Mouse (Mus musculus): ENCODE results near the gene Susd6. TPM values are rescaled to one million over a fixed set of nuclear protein-coding genes. Genes with fewer than 3 reads are reported as not detected.

The Susd6 gene
- polyA plus RNA-seq, 1 experiment from 2014 or later: 17.7 TPM

DNA sequence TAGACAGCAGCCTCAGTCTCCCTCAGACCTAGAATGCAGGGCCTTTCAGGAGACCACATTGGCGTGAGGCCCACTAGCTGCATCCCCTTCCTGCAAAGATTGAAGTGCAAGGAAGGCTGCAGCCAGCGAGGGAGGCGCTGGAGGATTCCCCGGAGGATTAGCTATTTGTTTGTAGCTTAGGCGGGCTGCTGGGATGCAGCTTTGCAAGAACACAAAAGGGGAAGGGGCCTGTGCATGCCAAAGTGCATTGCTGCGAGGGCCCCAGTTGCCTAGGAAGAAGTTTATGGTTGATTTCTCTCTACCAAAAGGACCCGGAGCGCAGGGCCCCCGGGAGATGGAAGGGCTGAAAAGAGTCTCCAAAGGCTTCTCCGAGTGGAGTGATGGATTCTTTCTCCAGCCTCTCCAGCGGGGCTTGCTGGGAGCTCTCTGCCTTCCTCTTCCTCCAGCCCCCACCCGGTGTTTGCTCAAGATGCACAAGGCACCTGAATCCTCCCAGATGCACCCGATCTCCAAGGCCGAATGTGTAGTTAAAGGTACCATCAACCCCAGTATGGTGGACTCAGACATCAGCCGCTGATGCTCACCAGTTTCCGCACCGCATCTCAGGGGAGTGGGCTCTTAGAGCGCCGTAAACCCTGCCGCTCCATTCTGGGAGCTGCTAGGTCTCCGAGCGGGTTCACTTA, 30.5 kb upstream of the Susd6 start:
- peak; percentile 73 for ATAC-seq (ENCODE audit: low FRiP score)
- H3K9me3 ChIP-seq (ENCODE audit: control insufficient read depth, low read length): peaks cover 25% of the 10 kb centered on the region
- 2% methylated on average over 22 of the region's 22 CpGs for WGBS

DNA sequence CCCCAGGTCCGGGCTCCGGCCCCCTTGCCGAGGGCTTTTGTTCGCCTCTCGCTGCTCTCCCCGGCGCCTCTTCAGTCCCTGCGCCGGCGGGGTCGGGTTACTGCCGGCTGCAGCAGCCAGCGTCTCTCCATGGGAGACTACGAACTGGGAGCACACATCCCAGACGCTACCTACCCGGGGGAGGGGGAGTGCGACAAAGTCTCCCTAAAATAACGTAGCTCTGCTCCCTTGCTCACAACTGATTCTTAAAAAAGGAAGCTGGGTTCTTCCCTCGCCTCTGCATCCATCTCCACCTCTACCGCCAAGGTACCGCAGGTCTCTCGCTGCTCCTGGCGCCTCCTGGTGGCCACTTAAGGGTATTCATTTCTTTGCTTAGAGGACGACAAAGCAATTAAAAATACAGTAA, 29.9 kb upstream of the Susd6 start, which contains the start of gene Ccdc177:
Gene Ccdc177 (minus strand): TSS at position 292 of the 406 bp plus-strand sequence.
- Histone ChIP-seq H3K4me2 (replicated peaks; ENCODE audit: low read depth, low read length) (peak within 1 kb of the TSS; percentile 80), H3K4me1 (replicated peaks; ENCODE audit: control insufficient read depth, insufficient read depth, low read length) (peaks cover 12% of the 10 kb centered on the region), H3K4me3 (ENCODE audit: low read depth, low read length) (peak within 1 kb of the TSS; percentile 68), H3K9me3 (ENCODE audit: control insufficient read depth, low read length) (peaks cover 24% of the 10 kb centered on the region), H3K27me3 (ENCODE audit: control insufficient read depth, insufficient read depth, low read length) (peaks cover 18% of the 10 kb centered on the region), H3K9ac (ENCODE audit: low read depth, low read length) (peak within 1 kb of the TSS; percentile 97), H3K27ac (ENCODE audit: low read depth, low read length) (peak within 1 kb of the TSS; percentile 98), H3K36me3 (ENCODE audit: control insufficient read depth, insufficient read depth, low read length) (peaks cover 34% of the 10 kb centered on the region)
- DNase-seq (ENCODE audit: low spot score): peak; percentile 93
- under 1% methylated on average over 24 of the region's 24 CpGs for WGBS
- peak; percentile 69 for ATAC-seq (ENCODE audit: low FRiP score)

More for the DNA sequence above, 30.5 kb upstream of the Susd6 start:
- H3K4me2 ChIP-seq (replicated peaks; ENCODE audit: low read depth, low read length): peak overlapping the region; percentile 80
- peak overlapping the region; percentile 97 for H3K9ac ChIP-seq (ENCODE audit: low read depth, low read length)
- H3K4me3 ChIP-seq (ENCODE audit: low read depth, low read length): peak overlapping the region; percentile 68
- peaks cover 38% of the 10 kb centered on the region for H3K36me3 ChIP-seq (ENCODE audit: control insufficient read depth, insufficient read depth, low read length)
- DNase-seq (ENCODE audit: low spot score): peak; percentile 85
- peaks cover 12% of the 10 kb centered on the region for H3K4me1 ChIP-seq (replicated peaks; ENCODE audit: control insufficient read depth, insufficient read depth, low read length)
- peak overlapping the region; percentile 98 for H3K27ac ChIP-seq (ENCODE audit: low read depth, low read length)
- peaks cover 18% of the 10 kb centered on the region for H3K27me3 ChIP-seq (ENCODE audit: control insufficient read depth, insufficient read depth, low read length)

DNA sequence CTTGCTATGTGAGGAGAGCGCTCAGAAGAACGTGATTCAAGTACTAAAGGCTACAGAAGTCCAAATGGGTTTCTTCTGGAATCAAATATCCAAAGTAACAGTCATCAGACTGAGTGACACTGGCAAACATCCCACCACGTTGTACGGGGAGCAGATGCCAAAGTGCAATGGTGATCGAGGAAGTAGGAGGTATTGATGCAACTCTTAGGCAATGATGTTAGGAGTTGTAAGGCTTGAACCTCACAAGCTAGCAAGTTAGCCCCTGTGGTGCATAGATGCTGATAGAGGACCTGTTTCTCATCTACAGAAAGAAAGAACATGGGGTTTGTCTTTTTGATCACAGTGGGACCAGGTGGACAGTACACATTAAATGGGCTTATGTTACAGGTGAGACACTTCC, 27.3 kb upstream of the Susd6 start:
- Histone ChIP-seq H3K9ac (ENCODE audit: low read depth, low read length) (no peak overlapping the region), H3K27me3 (ENCODE audit: control insufficient read depth, insufficient read depth, low read length) (peaks cover 7% of the 10 kb centered on the region), H3K4me3 (ENCODE audit: low read depth, low read length) (no peak overlapping the region), H3K9me3 (ENCODE audit: control insufficient read depth, low read length) (0 out of 2 replicates have a peak, but pooled peaks cover 4% of the 10 kb centered on the region), H3K4me2 (replicated peaks; ENCODE audit: low read depth, low read length) (no peak overlapping the region), H3K4me1 (replicated peaks; ENCODE audit: control insufficient read depth, insufficient read depth, low read length) (peaks cover 11% of the 10 kb centered on the region), H3K36me3 (ENCODE audit: control insufficient read depth, insufficient read depth, low read length) (peaks cover 8% of the 10 kb centered on the region), H3K27ac (ENCODE audit: low read depth, low read length) (no peak overlapping the region)
- 92% methylated on average over 5 of the region's 5 CpGs for WGBS
- no peak for DNase-seq (ENCODE audit: low spot score)
- ATAC-seq (ENCODE audit: low FRiP score): no peak

DNA sequence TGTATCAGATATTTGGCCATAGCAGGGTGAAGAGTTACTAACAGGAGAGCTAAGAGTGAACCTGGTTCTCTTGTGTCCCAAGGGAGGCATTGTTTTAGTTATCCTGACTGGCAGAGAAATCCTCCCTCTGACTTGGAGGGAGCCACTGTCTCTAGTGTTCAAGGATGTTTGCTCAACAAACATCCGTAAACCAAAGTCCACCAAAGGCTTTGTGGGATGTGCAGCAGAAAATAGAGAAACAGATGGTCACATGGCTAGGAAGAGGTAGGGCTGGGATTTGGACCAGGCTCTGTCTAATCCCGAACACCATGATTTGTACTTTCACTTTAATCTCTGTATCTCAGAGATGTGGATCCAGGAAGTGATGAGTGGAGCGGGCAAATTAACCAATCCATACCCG, 26.2 kb upstream of the Susd6 start:
- H3K27ac ChIP-seq (ENCODE audit: low read depth, low read length): no peak overlapping the region
- no peak overlapping the region for H3K9ac ChIP-seq (ENCODE audit: low read depth, low read length)
- H3K36me3 ChIP-seq (ENCODE audit: control insufficient read depth, insufficient read depth, low read length): no peaks in the 10 kb centered on the region
- no peaks in the 10 kb centered on the region for H3K9me3 ChIP-seq (ENCODE audit: control insufficient read depth, low read length)
- DNase-seq (ENCODE audit: low spot score) (no peak), ATAC-seq (ENCODE audit: low FRiP score) (no peak)
- H3K4me3 ChIP-seq (ENCODE audit: low read depth, low read length): no peak overlapping the region
- peaks cover 3% of the 10 kb centered on the region for H3K4me1 ChIP-seq (replicated peaks; ENCODE audit: control insufficient read depth, insufficient read depth, low read length)
- 77% methylated on average over 4 of the region's 4 CpGs for WGBS
- no peak overlapping the region for H3K4me2 ChIP-seq (replicated peaks; ENCODE audit: low read depth, low read length)
- no peaks in the 10 kb centered on the region for H3K27me3 ChIP-seq (ENCODE audit: control insufficient read depth, insufficient read depth, low read length)

DNA sequence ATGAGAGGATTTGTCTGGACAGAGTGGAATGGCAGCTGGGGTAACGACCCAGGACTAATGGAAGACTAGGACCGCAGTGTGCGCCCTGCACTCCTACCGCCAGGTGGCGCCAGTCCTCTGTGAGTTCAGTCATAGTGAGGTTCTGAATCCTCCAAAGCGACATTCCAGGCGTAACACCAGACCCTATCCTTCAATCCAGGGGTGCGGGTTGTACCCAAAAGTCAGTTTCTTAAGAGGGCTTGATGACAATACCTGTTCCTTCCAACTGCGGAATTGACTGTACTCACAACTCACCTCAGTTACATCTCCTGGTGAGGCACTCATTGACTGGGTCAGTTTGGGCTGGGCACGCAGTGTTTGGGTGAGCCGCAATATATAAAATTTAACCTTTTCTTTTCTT, 20.6 kb upstream of the Susd6 start:
- H3K9me3 ChIP-seq (ENCODE audit: control insufficient read depth, low read length): no peaks in the 10 kb centered on the region
- DNase-seq (ENCODE audit: low spot score) (peak; percentile 97), ATAC-seq (ENCODE audit: low FRiP score) (peak; percentile 66; the same call in 1 of the 2 replicates)
- H3K27ac ChIP-seq (ENCODE audit: low read depth, low read length): no peak overlapping the region
- H3K4me2 ChIP-seq (replicated peaks; ENCODE audit: low read depth, low read length): no peak overlapping the region
- H3K9ac ChIP-seq (ENCODE audit: low read depth, low read length): no peak overlapping the region
- 19% methylated on average over 11 of the region's 11 CpGs for WGBS
- H3K4me3 ChIP-seq (ENCODE audit: low read depth, low read length): no peak overlapping the region
- H3K4me1 ChIP-seq (replicated peaks; ENCODE audit: control insufficient read depth, insufficient read depth, low read length): no peaks in the 10 kb centered on the region
- H3K27me3 ChIP-seq (ENCODE audit: control insufficient read depth, insufficient read depth, low read length): no peaks in the 10 kb centered on the region
- H3K36me3 ChIP-seq (ENCODE audit: control insufficient read depth, insufficient read depth, low read length): no peaks in the 10 kb centered on the region

DNA sequence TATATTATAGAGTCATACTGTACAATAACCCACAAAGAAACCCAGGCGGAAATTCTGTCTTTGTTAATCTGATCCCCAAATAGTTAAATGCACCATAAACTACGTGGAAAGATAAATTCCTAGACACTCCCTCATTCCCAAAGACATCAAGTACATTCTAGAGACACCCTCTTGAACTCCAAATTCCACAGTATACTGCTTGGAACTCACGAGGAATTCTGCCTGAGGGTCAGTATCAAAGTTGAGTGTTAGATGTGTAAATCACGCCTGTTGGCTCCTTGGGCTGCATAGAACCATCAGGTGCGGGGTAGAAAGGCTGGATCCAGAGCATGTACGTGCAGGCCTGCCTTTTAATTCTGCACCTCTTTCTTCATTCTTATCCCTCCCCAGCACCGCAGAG, 15.5 kb upstream of the Susd6 start:
- ATAC-seq (ENCODE audit: low FRiP score) (no peak), DNase-seq (ENCODE audit: low spot score) (no peak)
- no peaks in the 10 kb centered on the region for H3K9me3 ChIP-seq (ENCODE audit: control insufficient read depth, low read length)
- H3K36me3 ChIP-seq (ENCODE audit: control insufficient read depth, insufficient read depth, low read length): no peaks in the 10 kb centered on the region
- no peaks in the 10 kb centered on the region for H3K27me3 ChIP-seq (ENCODE audit: control insufficient read depth, insufficient read depth, low read length)
- no peak overlapping the region for H3K27ac ChIP-seq (ENCODE audit: low read depth, low read length)
- no peaks in the 10 kb centered on the region for H3K4me1 ChIP-seq (replicated peaks; ENCODE audit: control insufficient read depth, insufficient read depth, low read length)
- no peak overlapping the region for H3K9ac ChIP-seq (ENCODE audit: low read depth, low read length)
- WGBS: 76% methylated on average over 7 of the region's 7 CpGs
- H3K4me3 ChIP-seq (ENCODE audit: low read depth, low read length): no peak overlapping the region
- H3K4me2 ChIP-seq (replicated peaks; ENCODE audit: low read depth, low read length): no peak overlapping the region

DNA sequence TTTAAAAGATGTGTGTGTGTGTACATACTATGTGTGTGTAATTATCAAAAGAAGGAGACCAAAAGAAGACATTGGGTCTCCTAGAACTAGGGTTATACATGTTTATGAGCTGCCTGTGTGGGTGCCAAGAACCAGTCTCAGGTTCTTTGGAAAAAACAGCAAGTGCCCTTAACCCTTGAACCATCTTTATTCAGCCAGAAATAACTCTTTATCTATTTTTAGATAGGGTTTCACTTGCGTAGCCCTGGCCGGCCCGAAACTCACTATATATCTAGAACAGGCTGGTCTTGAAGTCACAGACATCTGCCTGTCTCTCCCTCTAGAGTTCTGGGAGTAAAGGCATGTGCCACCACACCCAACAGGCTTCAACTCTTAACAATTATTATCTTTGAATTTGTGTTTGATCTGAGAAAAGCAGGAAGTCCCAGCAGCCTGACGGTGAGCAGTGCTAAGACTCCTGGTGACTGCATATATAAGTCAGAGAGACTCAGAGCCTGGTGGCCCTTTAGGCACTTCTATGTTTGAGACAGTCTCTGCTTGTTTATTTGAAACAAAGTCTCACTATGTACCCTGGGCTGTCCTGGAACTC, 14.2 kb upstream of the Susd6 start:
- WGBS: 94% methylated on average over 4 of the region's 4 CpGs
- Histone ChIP-seq H3K4me2 (replicated peaks; ENCODE audit: low read depth, low read length) (no peak overlapping the region), H3K9me3 (ENCODE audit: control insufficient read depth, low read length) (no peaks in the 10 kb centered on the region), H3K36me3 (ENCODE audit: control insufficient read depth, insufficient read depth, low read length) (no peaks in the 10 kb centered on the region), H3K27ac (ENCODE audit: low read depth, low read length) (no peak overlapping the region), H3K4me3 (ENCODE audit: low read depth, low read length) (no peak overlapping the region), H3K9ac (ENCODE audit: low read depth, low read length) (no peak overlapping the region), H3K4me1 (replicated peaks; ENCODE audit: control insufficient read depth, insufficient read depth, low read length) (no peaks in the 10 kb centered on the region), H3K27me3 (ENCODE audit: control insufficient read depth, insufficient read depth, low read length) (no peaks in the 10 kb centered on the region)
- ATAC-seq (ENCODE audit: low FRiP score) (no peak), DNase-seq (ENCODE audit: low spot score) (no peak)

DNA sequence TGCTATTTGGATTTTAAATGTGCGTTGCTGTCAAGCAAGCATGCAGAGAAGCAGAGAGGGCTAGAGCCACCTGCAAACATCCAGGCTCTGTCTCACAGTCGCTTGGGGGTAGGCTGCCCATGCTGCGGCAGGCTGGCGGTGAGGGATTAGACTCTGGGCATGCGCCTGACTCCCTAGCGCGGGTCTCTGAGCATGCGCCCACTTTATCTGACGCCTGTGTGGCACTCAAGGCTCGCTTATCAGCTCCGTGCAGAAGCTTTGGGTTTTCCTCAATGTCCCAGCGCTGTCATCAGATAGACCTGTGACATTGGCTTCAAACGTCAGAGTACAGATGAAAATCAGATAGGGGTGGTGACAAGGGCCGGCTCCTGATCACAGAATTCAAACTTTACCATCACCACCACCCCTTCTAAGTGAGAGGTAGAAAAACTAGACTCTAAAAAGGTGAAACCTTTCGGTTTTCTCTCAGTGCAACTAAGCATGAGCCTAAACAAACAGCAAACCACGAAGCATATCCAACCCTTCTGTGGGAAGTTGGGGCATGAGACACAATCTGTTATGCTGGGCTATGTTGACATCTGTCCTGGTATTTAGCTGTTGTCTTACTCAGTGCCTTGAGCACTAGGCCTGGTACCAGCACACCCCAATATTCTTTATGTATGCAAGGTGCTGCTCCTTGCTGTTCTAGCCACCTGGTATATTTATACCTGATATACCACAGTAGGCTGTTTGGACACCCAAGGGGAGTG, 11.9 kb upstream of the Susd6 start:
- 80% methylated on average over 16 of the region's 16 CpGs for WGBS
- Histone ChIP-seq H3K4me2 (replicated peaks; ENCODE audit: low read depth, low read length) (no peak overlapping the region), H3K4me3 (ENCODE audit: low read depth, low read length) (no peak overlapping the region), H3K4me1 (replicated peaks; ENCODE audit: control insufficient read depth, insufficient read depth, low read length) (no peaks in the 10 kb centered on the region), H3K27me3 (ENCODE audit: control insufficient read depth, insufficient read depth, low read length) (no peaks in the 10 kb centered on the region), H3K36me3 (ENCODE audit: control insufficient read depth, insufficient read depth, low read length) (no peaks in the 10 kb centered on the region), H3K27ac (ENCODE audit: low read depth, low read length) (no peak overlapping the region), H3K9ac (ENCODE audit: low read depth, low read length) (no peak overlapping the region), H3K9me3 (ENCODE audit: control insufficient read depth, low read length) (no peaks in the 10 kb centered on the region)
- DNase-seq (ENCODE audit: low spot score): no peak
- ATAC-seq (ENCODE audit: low FRiP score): no peak
